ENCODE assay signal across 8 mouse cellular contexts in genomic region chr14:28506376-28506831, GRCm38 (mm10). TPM values are rescaled to one million over a fixed set of nuclear protein-coding genes. Genes with fewer than 3 reads are reported as not detected.
A peak's percentile ranks its signal among the peaks of the same experiment; 100 is the strongest.
DNase-seq lines count a peak whose midpoint lies in the region; ATAC-seq and TF ChIP-seq lines count a peak whose summit lies in the region.

No protein-coding gene starts in this region.

- 2% methylated on average over 29 of the region's 29 CpGs for WGBS in spleen, adult 2 months
- under 1% methylated on average over 29 of the region's 29 CpGs for WGBS in heart, postnatal 0 days
- under 1% methylated on average over 29 of the region's 29 CpGs for WGBS in midbrain, embryonic 13.5 days

- H3K4me2 ChIP-seq in heart, postnatal 0 days (ENCODE audit: low read depth, low read length), result peak overlapping the region; percentile 96
- peak overlapping the region; percentile 85 for H3K4me2 ChIP-seq in midbrain, embryonic 13.5 days (replicated peaks)

- H3K27me3 ChIP-seq in spleen, adult 2 months (ENCODE audit: control insufficient read depth, insufficient read depth, low read length), result peaks cover 12% of the 10 kb centered on the region
- peaks cover 63% of the 10 kb centered on the region for H3K27me3 ChIP-seq in heart, postnatal 0 days (ENCODE audit: control insufficient read depth, insufficient read depth, low read length)
- peaks cover 87% of the 10 kb centered on the region for H3K27me3 ChIP-seq in midbrain, embryonic 13.5 days

- H3K4me3 ChIP-seq in spleen, adult 2 months (ENCODE audit: extremely low read depth, insufficient read depth, insufficient read length), result peak overlapping the region; percentile 32
- H3K4me3 ChIP-seq in embryonic fibroblast, embryonic 13.5 days (ENCODE audit: insufficient read depth, low read length), result peak overlapping the region; percentile 59
- peak overlapping the region; percentile 67 for H3K4me3 ChIP-seq in heart, postnatal 0 days (ENCODE audit: low read depth, low read length)
- peak overlapping the region; percentile 54 for H3K4me3 ChIP-seq in midbrain, embryonic 13.5 days (replicated peaks)

- TF ChIP-seq POLR2A in spleen, adult 2 months (IDR thresholded peaks at IDR 0.05; ENCODE audit: low read depth, low read length), result no peak
- TF ChIP-seq POLR2A in embryonic fibroblast, embryonic 13.5 days (IDR thresholded peaks at IDR 0.05; ENCODE audit: low read depth, low read length), result peak; percentile 59

- no peak for TF ChIP-seq CTCF in spleen, adult 2 months (IDR thresholded peaks at IDR 0.05; ENCODE audit: extremely low read depth, insufficient read depth, insufficient read length, insufficient replicate concordance)
- no peak for TF ChIP-seq CTCF in embryonic fibroblast, embryonic 13.5 days (IDR thresholded peaks at IDR 0.05; ENCODE audit: borderline replicate concordance, insufficient read depth, low read length)
- TF ChIP-seq CTCF in heart, postnatal 0 days (IDR thresholded peaks at IDR 0.05; ENCODE audit: low read depth), result no peak

- no peak for ATAC-seq in heart, postnatal 0 days (ENCODE audit: insufficient read depth, low read depth)
- no peak for ATAC-seq in midbrain, embryonic 13.5 days
- no peak for ATAC-seq in megakaryocyte progenitor cell, adult 5-6 weeks (replicated peaks; ENCODE audit: poor library complexity)

- no peak for TF ChIP-seq EP300 in heart, postnatal 0 days (IDR thresholded peaks at IDR 0.05; ENCODE audit: low read depth)

- no peaks in the 10 kb centered on the region; the same call in 1 of the 2 replicates for H3K4me1 ChIP-seq in spleen, adult 2 months (ENCODE audit: control insufficient read depth, insufficient read depth, insufficient read length)
- H3K4me1 ChIP-seq in embryonic fibroblast, embryonic 13.5 days (ENCODE audit: control insufficient read depth, insufficient read depth, low read length), result 0 out of 2 replicates have a peak, but pooled peaks cover 5% of the 10 kb centered on the region
- H3K4me1 ChIP-seq in heart, postnatal 0 days (ENCODE audit: control insufficient read depth, insufficient read depth), result peaks cover 8% of the 10 kb centered on the region; the same call in 1 of the 2 replicates
- H3K4me1 ChIP-seq in midbrain, embryonic 13.5 days (replicated peaks), result peaks cover 68% of the 10 kb centered on the region

- no peaks in the 10 kb centered on the region for H3K36me3 ChIP-seq in spleen, adult 2 months (ENCODE audit: control insufficient read depth, insufficient read depth, low read length)
- no peaks in the 10 kb centered on the region for H3K36me3 ChIP-seq in heart, postnatal 0 days (replicated peaks; ENCODE audit: control insufficient read depth, insufficient read depth, low read length)
- no peaks in the 10 kb centered on the region for H3K36me3 ChIP-seq in midbrain, embryonic 13.5 days

- no peaks in the 10 kb centered on the region for H3K9me3 ChIP-seq in heart, postnatal 0 days (replicated peaks; ENCODE audit: control insufficient read depth, low read length)
- H3K9me3 ChIP-seq in midbrain, embryonic 13.5 days, result no peaks in the 10 kb centered on the region

- H3K9ac ChIP-seq in heart, postnatal 0 days (replicated peaks; ENCODE audit: low read depth, low read length), result peak overlapping the region; percentile 49; the same call in 1 of the 2 replicates
- peak overlapping the region; percentile 69 for H3K9ac ChIP-seq in midbrain, embryonic 13.5 days (replicated peaks)

- no peak overlapping the region for H3K27ac ChIP-seq in spleen, adult 2 months (ENCODE audit: insufficient read depth, low read length)
- H3K27ac ChIP-seq in embryonic fibroblast, embryonic 13.5 days (ENCODE audit: insufficient read depth, low read length), result peak overlapping the region; percentile 92
- no peak overlapping the region for H3K27ac ChIP-seq in heart, postnatal 0 days (ENCODE audit: low read depth)
- peak overlapping the region; percentile 70 for H3K27ac ChIP-seq in midbrain, embryonic 13.5 days

- no peak for DNase-seq in spleen, adult 2 months (ENCODE audit: low read depth in 1 of 2, low spot score in 2 of 2)
- DNase-seq in spleen, postnatal 36 days (ENCODE audit: low spot score in 2 of 2), result no peak
- peak; percentile 33 for DNase-seq in heart, postnatal 0 days (ENCODE audit: low spot score)
- peak; percentile 35 to 76 for DNase-seq in kidney, postnatal 36 days
- DNase-seq in urinary bladder, postnatal 36 days (ENCODE audit: low spot score in 2 of 2), result peak; percentile 52 to 61

RNA-seq across cellular contexts. Expression of gene Wnt5a, which starts 1.9 kb away (rescaled TPM):
- polyA plus RNA-seq in spleen, adult 2 months (2012; rRNA removed), result 2.4 and 2.9 TPM in 2 replicates
- polyA plus RNA-seq in embryonic fibroblast, embryonic 13.5 days (2011; ENCODE audit: insufficient read length, low read depth, missing spikeins), result 90.9 and 112 TPM in 2 replicates
- 3.3 and 4.2 TPM in 2 replicates for total RNA-seq in heart, postnatal 0 days (2014; rRNA removed; ENCODE audit: low replicate concordance)
- 3.9 and 4.3 TPM in 2 replicates for polyA plus RNA-seq in heart, postnatal 0 days (2015; fragmentation: Nextera tagmentation; extraction: Ambion mirVana)
- 14.4 and 17.9 TPM in 2 replicates for polyA plus RNA-seq in midbrain, embryonic 13.5 days (2015; fragmentation: Nextera tagmentation; extraction: Ambion mirVana)
- total RNA-seq in megakaryocyte progenitor cell, adult 5-6 weeks (2015), result not detected in 2 replicates
- not detected in 2 replicates for total RNA-seq in megakaryocyte progenitor cell, adult 5-6 weeks (2017)

Comparison
In these comparisons a context has a peak if more than half of its experiments do, and no peak if none do; other contexts are left out.
1. DNase-seq: peak in heart, postnatal 0 days (single experiment), kidney, postnatal 36 days (2 of 2) and urinary bladder, postnatal 36 days (2 of 2); none in spleen, adult 2 months (0 of 2) and spleen, postnatal 36 days (0 of 2).
2. H3K27ac ChIP-seq: peak in embryonic fibroblast, embryonic 13.5 days (single experiment) and midbrain, embryonic 13.5 days (single experiment); none in spleen, adult 2 months (single experiment) and heart, postnatal 0 days (single experiment).
3. Peak in every context shown above with its lines, with median percentiles within 50 percentile points of each other: H3K4me3 ChIP-seq.